Mouse (Mus musculus) heart, adult 10 weeks (tissue): ENCODE data around the gene 9130019O22Rik. TPM values are rescaled to one million over a fixed set of nuclear protein-coding genes. Genes with fewer than 3 reads are reported as not detected.

Source experiments
- polyA plus RNA-seq: library from polyadenylated mRNA; stranded (reverse); fragments of 350-450 nt; fragmentation: Illumina TruSeq; extraction: RNeasy Lipid Tissue Mini Kit (QIAGEN cat#74804); gene quantifications from one replicate; pipeline ENCODE4 v1.2.3, GENCODE M21; 2014; ENCODE audit warnings: low read depth, low replicate concordance

9130019O22Rik gene
- polyA plus RNA-seq, result 1.5 TPM

DNA sequence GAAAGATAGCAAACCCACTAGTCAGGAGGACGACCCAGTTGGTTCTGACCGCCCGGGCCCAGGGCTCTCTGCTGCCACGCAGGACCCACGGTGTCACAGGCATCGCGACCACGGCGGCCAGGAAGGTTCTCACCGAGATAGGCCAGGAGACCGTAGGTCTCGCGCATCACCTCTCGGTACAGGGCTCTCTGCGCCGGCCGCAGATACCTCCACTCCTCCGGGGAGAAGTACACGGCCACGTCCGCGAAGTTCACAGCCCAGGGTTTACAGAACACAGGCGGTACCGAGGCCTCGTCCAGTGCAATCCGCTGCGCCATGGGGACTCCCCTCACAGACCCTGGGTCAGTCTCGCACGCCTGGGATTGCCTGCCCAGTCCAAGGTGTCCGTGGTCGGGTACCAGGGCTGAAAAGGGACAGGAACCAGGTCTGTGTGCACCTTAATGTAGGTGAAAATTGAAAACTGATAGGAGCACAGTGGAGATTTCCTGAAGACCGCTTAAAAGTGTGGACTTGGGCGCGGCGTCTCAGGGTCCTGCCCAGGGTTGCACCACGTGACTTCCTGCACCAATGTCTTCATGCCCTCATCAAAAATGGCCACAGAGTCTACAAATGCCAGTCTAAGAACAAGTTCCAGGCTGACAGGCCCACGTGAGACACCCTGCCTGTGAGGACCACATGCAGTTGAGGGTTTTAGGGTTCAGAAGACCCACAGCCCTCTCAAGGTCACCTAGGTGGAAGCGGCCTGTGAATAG lies at the start of gene 9130019O22Rik:
Gene 9130019O22Rik (minus strand): TSS at position 526 of the 752 bp plus-strand sequence.

DNA sequence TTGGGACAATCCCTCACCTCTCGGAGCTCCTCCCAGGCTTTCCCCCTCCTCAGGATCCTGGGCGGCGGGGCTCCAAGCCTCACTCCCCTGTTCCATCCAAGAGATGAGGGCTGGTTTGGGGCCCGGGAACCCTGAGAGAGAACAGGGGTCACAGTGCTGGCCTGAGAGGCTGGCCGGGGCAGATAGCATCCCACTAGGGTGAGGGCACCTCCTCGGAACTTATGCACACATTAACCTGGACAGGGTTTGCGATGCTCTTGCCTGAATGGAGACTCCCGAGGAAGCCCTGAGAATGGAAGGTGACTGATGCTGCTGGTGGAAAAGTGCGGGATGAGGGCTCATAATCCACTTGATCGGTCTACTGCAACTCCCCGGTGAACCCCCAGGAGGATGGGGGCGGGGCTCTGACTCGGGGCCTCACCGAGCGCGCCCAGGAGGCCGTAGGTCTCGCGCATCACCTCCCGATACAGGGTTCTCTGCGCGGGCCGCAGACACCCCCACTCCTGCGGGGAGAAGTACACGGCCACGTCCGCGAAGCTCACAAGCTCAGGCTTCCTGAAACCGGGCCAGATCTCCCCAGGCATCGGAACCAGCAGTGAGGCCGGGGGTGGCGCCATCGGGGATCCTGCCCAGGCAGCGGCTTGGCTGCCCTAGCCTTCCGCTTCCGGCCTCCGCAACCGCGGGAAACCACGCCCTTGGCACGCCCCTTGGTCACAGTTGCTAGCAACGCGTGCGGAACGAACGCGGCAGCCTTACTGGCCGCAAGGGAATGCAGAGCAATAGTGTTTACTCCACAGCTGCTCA lies 34.6 kb upstream of the 9130019O22Rik start, which contains the start of gene Zfp688:
Gene Zfp688 (minus strand): TSS at position 681 of the 804 bp plus-strand sequence.

DNA sequence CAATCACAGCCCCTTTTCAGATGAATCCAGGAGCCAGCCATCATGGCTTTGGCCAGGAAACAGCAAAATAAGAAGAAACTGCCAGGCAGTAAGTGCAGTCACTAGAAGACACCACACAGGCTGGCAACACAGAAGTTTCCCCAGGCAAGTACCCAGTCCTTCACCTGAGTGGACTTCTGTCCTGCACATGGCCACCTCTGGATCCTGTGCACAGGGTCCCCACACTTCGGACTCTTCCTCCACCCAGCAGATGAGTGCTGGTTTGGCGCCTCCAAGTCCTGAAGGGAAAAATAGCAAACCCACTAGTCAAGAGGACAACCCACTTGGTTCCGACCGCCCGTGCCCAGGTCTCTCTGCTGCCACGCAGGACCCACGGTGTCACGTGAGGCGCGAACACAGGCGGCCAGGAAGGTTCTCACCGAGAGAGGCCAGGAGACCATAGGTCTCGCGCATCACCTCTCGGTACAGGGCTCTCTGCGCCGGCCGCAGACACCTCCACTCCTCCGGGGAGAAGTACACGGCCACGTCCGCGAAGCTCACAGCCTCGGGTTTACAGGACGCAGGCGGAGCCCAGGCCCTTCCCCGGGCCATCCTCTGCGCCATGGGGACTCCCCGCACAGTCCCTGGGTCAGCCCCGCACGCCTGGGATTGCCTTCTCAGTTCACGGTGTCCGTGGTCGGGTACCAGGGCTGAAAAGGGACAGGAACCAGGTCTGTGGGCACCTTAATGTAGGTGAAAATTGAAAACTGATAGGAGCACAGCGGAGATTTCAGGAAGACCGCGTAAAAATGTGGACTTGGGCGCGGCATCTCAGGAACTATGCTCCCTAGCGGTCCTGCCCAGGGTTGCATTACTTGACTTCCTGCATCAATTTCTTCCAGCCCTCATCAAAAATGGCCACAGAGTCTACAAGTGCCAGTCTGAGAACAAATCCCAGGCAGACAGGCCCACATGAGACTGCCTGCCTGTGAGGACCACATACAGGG lies 19.3 kb upstream of the 9130019O22Rik start, which contains the start of gene Zfp764:
Gene Zfp764 (minus strand): TSS at position 821 of the 986 bp plus-strand sequence.

DNA sequence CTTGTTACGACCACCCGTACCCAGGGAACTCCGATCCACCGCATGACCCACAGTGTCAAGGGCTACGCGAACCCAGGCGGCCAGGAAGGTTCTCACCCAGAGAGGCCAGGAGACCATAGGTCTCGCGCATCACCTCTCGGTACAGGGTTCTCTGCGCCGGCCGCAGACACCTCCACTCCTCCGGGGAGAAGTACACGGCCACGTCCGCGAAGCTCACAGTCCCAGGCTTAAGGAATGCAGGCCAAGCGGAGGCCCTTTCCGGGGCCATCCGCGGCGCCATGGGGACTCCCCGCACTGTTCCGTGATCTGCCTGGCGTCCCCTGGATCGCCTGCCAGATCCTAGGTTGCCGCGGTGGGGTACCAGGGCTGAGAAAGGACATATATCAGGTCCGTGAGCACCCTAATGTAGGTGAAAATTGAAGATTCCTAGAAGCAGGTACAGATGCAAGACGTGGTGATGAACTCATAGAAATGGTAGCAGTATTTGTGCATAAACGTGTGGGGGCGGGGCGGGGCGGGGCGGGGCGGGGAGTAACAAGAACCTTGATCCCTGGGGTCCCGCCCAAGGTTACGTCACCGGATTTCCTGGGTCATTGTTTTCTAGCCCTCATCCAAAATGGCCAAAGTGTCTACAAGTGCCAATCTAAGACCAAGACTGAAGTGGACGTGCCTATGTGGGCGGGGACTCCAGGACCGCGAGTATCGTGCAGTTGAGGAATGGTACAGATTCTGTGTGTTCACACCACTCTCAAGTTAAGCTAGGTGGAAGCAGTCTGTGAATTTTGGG lies 6.4 kb upstream of the 9130019O22Rik start, which contains the start of gene E430018J23Rik:
Gene E430018J23Rik (minus strand): TSS at position 473 of the 787 bp plus-strand sequence.

DNA sequence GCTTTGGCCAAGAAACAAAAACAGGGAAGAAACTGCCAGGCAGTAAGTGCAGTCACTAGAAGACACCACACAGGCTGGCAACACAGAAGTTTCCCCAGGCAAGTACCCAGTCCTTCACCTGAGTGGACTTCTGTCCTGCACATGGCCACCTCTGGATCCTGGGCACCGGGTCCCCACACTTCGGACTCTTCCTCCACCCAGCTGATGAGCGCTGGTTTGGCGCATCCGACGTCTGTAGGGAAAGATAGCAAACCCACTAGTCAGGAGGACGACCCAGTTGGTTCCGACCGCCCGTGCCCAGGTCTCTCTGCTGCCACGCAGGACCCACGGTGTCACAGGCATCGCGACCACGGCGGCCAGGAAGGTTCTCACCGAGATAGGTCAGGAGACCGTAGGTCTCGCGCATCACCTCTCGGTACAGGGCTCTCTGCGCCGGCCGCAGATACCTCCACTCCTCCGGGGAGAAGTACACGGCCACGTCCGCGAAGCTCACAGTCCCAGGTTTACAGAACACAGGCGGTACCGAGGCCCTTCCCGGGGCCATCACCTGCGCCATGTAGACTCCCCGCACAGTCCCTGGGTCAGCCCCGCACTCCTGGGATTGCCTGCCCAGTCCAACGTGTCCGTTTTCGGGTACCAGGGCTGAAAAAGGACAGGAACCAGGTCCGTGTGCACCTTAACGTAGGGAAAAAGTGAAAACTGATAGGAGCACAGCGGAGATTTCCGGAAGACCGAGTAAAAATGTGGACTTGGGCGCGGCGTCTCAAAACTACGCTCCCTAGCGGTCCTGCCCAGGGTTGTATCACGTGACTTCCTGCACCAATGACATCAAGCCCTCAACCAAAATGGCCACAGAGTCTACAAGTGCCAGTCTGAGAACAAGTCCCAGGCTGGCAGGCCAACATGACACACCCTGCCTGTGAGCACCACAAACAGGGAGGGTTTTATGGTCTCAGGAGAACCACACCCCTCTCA lies 11.4 kb downstream of the 9130019O22Rik start, which contains the start of gene Zfp747:
Gene Zfp747 (minus strand): TSS at position 780 of the 975 bp plus-strand sequence.

DNA sequence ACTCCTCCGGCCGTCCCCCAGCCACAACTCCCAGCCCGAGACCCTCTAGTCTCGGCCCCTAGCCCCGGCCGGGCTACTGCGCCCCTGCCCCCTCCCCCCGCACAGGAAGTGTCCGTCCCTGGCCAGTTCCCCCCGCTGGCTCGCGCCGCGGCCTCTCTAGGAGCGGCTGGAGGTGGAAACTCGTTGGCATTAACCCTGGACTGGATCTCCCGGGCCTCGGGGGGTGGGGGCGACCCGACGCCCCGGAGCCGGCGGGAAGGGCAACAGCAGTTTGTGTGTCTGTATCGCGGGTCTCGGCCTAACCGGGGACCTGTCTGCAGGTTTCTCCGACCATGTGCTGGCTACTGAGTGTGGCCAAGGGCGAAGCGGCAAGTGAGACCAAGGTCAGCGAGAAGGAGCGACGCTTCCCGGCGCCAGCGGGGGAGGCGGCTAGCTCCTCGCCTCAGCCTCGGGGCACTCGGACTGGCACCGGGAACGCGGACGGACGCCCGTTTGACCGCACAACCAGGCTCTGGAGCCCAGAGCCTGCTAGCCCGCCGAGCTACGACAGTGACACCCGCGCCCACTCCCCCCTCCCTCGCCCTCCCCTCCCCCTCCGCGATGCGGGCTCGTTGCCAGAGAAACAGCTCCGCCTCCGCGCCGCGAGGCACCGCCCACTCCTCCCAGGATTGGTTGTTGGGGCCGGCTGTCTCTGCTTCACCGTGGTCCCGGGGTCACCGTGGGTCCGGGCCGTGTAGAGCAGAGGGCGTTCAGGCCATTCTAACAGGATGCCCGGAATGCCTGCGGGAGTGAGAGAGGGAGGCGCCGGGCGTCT lies 41.2 kb downstream of the 9130019O22Rik start, which contains the start of gene Zfp768:
Gene Zfp768 (minus strand): TSS at position 78 of the 814 bp plus-strand sequence.

Other genes with a start within 250 kb of the 9130019O22Rik start
- 0.37 TPM for gene Spn, start 249.3 kb downstream of the 9130019O22Rik start, polyA plus RNA-seq
- 39.2 TPM for gene Cd2bp2, start 191.1 kb downstream of the 9130019O22Rik start, polyA plus RNA-seq
- 17.1 TPM for gene Tbc1d10b, start 178.7 kb downstream of the 9130019O22Rik start, polyA plus RNA-seq
- gene Mylpf, start 178.3 kb downstream of the 9130019O22Rik start, polyA plus RNA-seq, result 1.8 TPM
- gene Zfp553, start 154.1 kb downstream of the 9130019O22Rik start, polyA plus RNA-seq, result 7.7 TPM
- 6.4 TPM for gene Sept1, start 154.0 kb downstream of the 9130019O22Rik start, polyA plus RNA-seq
- gene Zfp771, start 142.9 kb downstream of the 9130019O22Rik start, polyA plus RNA-seq, result 10.7 TPM
- 36.3 TPM for gene Dctpp1, start 126.5 kb downstream of the 9130019O22Rik start, polyA plus RNA-seq
- gene Sephs2, start 113.1 kb downstream of the 9130019O22Rik start, polyA plus RNA-seq, result 26.0 TPM
- gene Itgal, start 90.9 kb downstream of the 9130019O22Rik start, polyA plus RNA-seq, result 0.81 TPM
- 33.8 TPM for gene Zfp768, start 41.6 kb downstream of the 9130019O22Rik start, polyA plus RNA-seq
- gene Zfp747, start 11.1 kb downstream of the 9130019O22Rik start, polyA plus RNA-seq, result 3.9 TPM
- 3.4 TPM for gene E430018J23Rik, start 6.5 kb upstream of the 9130019O22Rik start, polyA plus RNA-seq
- 4.4 TPM for gene Zfp764, start 19.7 kb upstream of the 9130019O22Rik start, polyA plus RNA-seq
- gene Zfp688, start 34.9 kb upstream of the 9130019O22Rik start, polyA plus RNA-seq, result 3.6 TPM
- gene Zfp689, start 62.0 kb upstream of the 9130019O22Rik start, polyA plus RNA-seq, result 1.2 TPM
- gene Prr14, start 72.4 kb upstream of the 9130019O22Rik start, polyA plus RNA-seq, result 35.5 TPM
- 34.1 TPM for gene Fbrs, start 92.0 kb upstream of the 9130019O22Rik start, polyA plus RNA-seq
- gene Srcap, start 124.8 kb upstream of the 9130019O22Rik start, polyA plus RNA-seq, result 15.8 TPM
- 14.5 TPM for gene Gm42715, start 132.4 kb upstream of the 9130019O22Rik start, polyA plus RNA-seq
- not detected for gene Tmem265, start 174.2 kb upstream of the 9130019O22Rik start, polyA plus RNA-seq
- 24.2 TPM for gene Phkg2, start 186.2 kb upstream of the 9130019O22Rik start, polyA plus RNA-seq
- 10.8 TPM for gene Ccdc189, start 201.4 kb upstream of the 9130019O22Rik start, polyA plus RNA-seq
- gene Rnf40, start 201.6 kb upstream of the 9130019O22Rik start, polyA plus RNA-seq, result 30.3 TPM
- 19.1 TPM for gene Zfp629, start 228.6 kb upstream of the 9130019O22Rik start, polyA plus RNA-seq